Mouse (Mus musculus) erythroblast, adult 5-6 weeks (primary cell): ENCODE results near the gene 1190005I06Rik. TPM values are rescaled to one million over a fixed set of nuclear protein-coding genes. Genes with fewer than 3 reads are reported as not detected.
A peak's percentile ranks its signal among the peaks of the same experiment; 100 is the strongest.

Experiments
- ATAC-seq: replicated peaks from 2 replicates; pipeline ENCODE4 v1.8.0; 2016; ENCODE audit warnings: moderate number of reproducible peaks, mild to moderate bottlenecking, moderate TSS enrichment, inconsistent platforms; ENCODE audit not compliant: poor library complexity, low FRiP score, severe bottlenecking
- total RNA-seq, 2 experiments: library from RNA; stranded (forward) in 1 of 2; stranded (reverse) in 1 of 2; fragments of 150-400 nt in 1 of 2; fragments of 200-764, 138-1000 nt in 1 of 2; gene quantifications; 2 replicates each; pipeline versions ENCODE4 v1.2.3 to v1.2.4; 2015 to 2017; ENCODE audit warnings: low replicate concordance in 2 of 2

Gene 1190005I06Rik
- total RNA-seq, 2 experiments from 2014 or later, result 2.3 to 5.0 TPM

GRCm38 (mm10) chr8:120626461-120626860 lies 21.0 kb downstream of the 1190005I06Rik start:
- ATAC-seq, result no peak

GRCm38 (mm10) chr8:120623608-120624007 lies 23.8 kb downstream of the 1190005I06Rik start:
- no peak for ATAC-seq

GRCm38 (mm10) chr8:120622161-120622560 lies 25.3 kb downstream of the 1190005I06Rik start:
- no peak for ATAC-seq

- no peak for ATAC-seq
Measured at GRCm38 (mm10) chr8:120620441-120620840, 27.0 kb downstream of the 1190005I06Rik start.

GRCm38 (mm10) chr8:120619235-120620180 lies 27.9 kb downstream of the 1190005I06Rik start:
- no peak for ATAC-seq

- ATAC-seq, result peak; percentile 77
Measured at GRCm38 (mm10) chr8:120618110-120618509, 29.3 kb downstream of the 1190005I06Rik start.

GRCm38 (mm10) chr8:120616663-120617626 lies 30.5 kb downstream of the 1190005I06Rik start:
- no peak for ATAC-seq

GRCm38 (mm10) chr8:120614491-120614890 lies 32.9 kb downstream of the 1190005I06Rik start:
- ATAC-seq, result no peak

- ATAC-seq, result no peak
Measured at GRCm38 (mm10) chr8:120610824-120611223, 36.6 kb downstream of the 1190005I06Rik start.

- ATAC-seq, result peak; percentile 73
Measured at GRCm38 (mm10) chr8:120607885-120608284, 39.5 kb downstream of the 1190005I06Rik start.

GRCm38 (mm10) chr8:120607460-120607859 lies 40.0 kb downstream of the 1190005I06Rik start:
- ATAC-seq, result no peak

- ATAC-seq, result no peak
Measured at GRCm38 (mm10) chr8:120602672-120603071, 44.8 kb downstream of the 1190005I06Rik start.

GRCm38 (mm10) chr8:120599504-120599903 lies 47.9 kb downstream of the 1190005I06Rik start:
- ATAC-seq, result 0 out of 2 replicates have a peak, but pooled peaks have one; percentile 46

GRCm38 (mm10) chr8:120598579-120598978 lies 48.9 kb downstream of the 1190005I06Rik start:
- no peak for ATAC-seq

- peak; percentile 80 for ATAC-seq
Measured at GRCm38 (mm10) chr8:120595963-120596362, 51.5 kb downstream of the 1190005I06Rik start.

- no peak for ATAC-seq
Measured at GRCm38 (mm10) chr8:120594571-120594970, 52.9 kb downstream of the 1190005I06Rik start.

- no peak for ATAC-seq
Measured at GRCm38 (mm10) chr8:120591587-120592292, 55.7 kb downstream of the 1190005I06Rik start.

GRCm38 (mm10) chr8:120589921-120590320 lies 57.5 kb downstream of the 1190005I06Rik start:
- no peak for ATAC-seq

GRCm38 (mm10) chr8:120588908-120589771 lies 58.3 kb downstream of the 1190005I06Rik start, which contains the start of gene Gins2:
Gene Gins2, minus strand, starts transcription at chr8:120589304.
- ATAC-seq, result peak; percentile 92
